Mouse (Mus musculus) midbrain, embryonic 13.5 days (tissue): ENCODE measurements around the gene Pilrb2. TPM values are rescaled to one million over a fixed set of nuclear protein-coding genes. Genes with fewer than 3 reads are reported as not detected.
"Not testable (repeated sequence)": the region's sequence is repeated elsewhere in the genome, so short reads cannot be mapped to it uniquely, and the experiment has no call there.

Experiments
- ATAC-seq: fragments of 200-750 bp; cut with Nextera tagmentation; 2 replicates; pipeline ENCODE4 v1.8.0; 2017; ENCODE audit warnings: mild to moderate bottlenecking, moderate TSS enrichment, moderate library complexity
- H3K27ac ChIP-seq: fragments of 300-500 bp; sonication (generic); 2 replicates; pipeline ENCODE4 v1.5.1; 2015; ENCODE audit warnings: inconsistent platforms, mild to moderate bottlenecking, moderate library complexity
- H3K27me3 ChIP-seq: fragments of 300-500 bp; sonication (generic); 2 replicates; pipeline ENCODE4 v1.6.1; 2015; ENCODE audit warnings: mild to moderate bottlenecking, inconsistent platforms
- H3K36me3 ChIP-seq: fragments of 300-500 bp; sonication (generic); 2 replicates; pipeline ENCODE4 v1.6.1; 2015; ENCODE audit warnings: mild to moderate bottlenecking, inconsistent platforms
- H3K4me1 ChIP-seq: fragments of 300-500 bp; sonication (generic); replicated peaks from 2 replicates; pipeline ENCODE4 v1.6.1; 2015; ENCODE audit warnings: inconsistent platforms
- H3K4me2 ChIP-seq: fragments of 300-500 bp; sonication (generic); replicated peaks from 2 replicates; pipeline ENCODE4 v1.6.1; 2015; ENCODE audit warnings: moderate library complexity, mild to moderate bottlenecking, inconsistent platforms
- H3K4me3 ChIP-seq: fragments of 300-500 bp; sonication (generic); replicated peaks from 2 replicates; pipeline ENCODE4 v1.5.1; 2015; ENCODE audit warnings: mild to moderate bottlenecking, inconsistent platforms
- H3K9ac ChIP-seq: fragments of 300-500 bp; sonication (generic); replicated peaks from 2 replicates; pipeline ENCODE4 v1.6.1; 2015; ENCODE audit warnings: mild to moderate bottlenecking, inconsistent platforms
- H3K9me3 ChIP-seq: fragments of 300-500 bp; sonication (generic); 2 replicates; pipeline ENCODE4 v1.6.1; 2016; ENCODE audit warnings: mild to moderate bottlenecking, inconsistent platforms
- WGBS: fragments of 180-500 bp; shearing (Covaris S2); methylation state at CpG from one replicate; pipeline ENCODE4 v1.1.7; 2015; 5-methylcytosine and 5-hydroxymethylcytosine counted together
- polyA plus RNA-seq: library from polyadenylated mRNA; unstranded; fragments of >200 nt; fragmentation: Nextera tagmentation; extraction: Ambion mirVana; gene quantifications from 2 replicates; pipeline ENCODE4 v1.2.1, GENCODE M21; 2015

Pilrb2 gene
- polyA plus RNA-seq, 1 experiment from 2014 or later, result not detected

DNA sequence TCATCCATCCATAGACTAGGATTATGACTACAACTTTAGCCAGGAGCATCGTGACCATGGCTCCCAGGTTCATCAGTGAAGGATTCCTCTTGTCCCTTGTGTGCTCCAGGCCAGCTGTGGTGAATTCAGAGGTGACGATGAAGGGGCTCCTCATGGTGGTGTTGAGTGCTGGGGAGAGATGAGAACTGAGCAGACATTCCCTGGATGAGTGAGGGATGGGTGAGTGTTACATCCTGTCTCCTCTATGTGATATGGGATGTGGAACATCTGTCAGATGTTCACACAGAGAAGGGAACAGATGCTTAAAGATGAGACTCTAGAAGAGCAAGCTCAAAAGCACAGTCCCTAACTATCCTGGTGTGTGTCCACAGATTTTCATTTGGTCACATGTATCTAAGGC, 3.0 kb downstream of the Pilrb2 start:
- not testable (repeated sequence) for H3K4me3 ChIP-seq, H3K9me3 ChIP-seq, H3K4me1 ChIP-seq, H3K9ac ChIP-seq, H3K36me3 ChIP-seq, H3K27ac ChIP-seq, ATAC-seq, H3K4me2 ChIP-seq, H3K27me3 ChIP-seq
- 75% methylated on average over 2 of the region's 2 CpGs for WGBS

DNA sequence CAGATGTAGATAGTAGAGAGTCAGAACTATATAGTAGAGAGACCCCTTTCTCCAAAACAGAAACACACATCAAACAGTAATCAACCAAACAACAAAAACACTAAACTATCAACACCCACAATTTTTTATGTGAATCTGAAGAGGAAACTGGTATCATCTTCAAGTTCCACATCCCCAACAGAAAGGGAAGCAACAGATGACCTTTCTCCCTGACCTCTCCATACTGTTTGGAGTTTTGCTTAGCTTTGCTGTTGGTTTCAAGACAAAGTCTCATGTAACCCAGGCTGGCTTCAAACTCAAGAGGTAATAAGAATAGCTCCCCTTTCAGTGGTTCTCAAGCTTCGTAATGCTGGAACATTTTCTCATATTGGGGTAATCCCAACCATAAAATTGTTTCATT, 7.6 kb downstream of the Pilrb2 start:
- H3K27me3 ChIP-seq, H3K4me1 ChIP-seq, H3K4me3 ChIP-seq, H3K9me3 ChIP-seq, ATAC-seq, H3K36me3 ChIP-seq, H3K4me2 ChIP-seq, H3K9ac ChIP-seq, H3K27ac ChIP-seq: not testable (repeated sequence)
- WGBS, result 91% methylated on average over 1 of the region's 1 CpGs

DNA sequence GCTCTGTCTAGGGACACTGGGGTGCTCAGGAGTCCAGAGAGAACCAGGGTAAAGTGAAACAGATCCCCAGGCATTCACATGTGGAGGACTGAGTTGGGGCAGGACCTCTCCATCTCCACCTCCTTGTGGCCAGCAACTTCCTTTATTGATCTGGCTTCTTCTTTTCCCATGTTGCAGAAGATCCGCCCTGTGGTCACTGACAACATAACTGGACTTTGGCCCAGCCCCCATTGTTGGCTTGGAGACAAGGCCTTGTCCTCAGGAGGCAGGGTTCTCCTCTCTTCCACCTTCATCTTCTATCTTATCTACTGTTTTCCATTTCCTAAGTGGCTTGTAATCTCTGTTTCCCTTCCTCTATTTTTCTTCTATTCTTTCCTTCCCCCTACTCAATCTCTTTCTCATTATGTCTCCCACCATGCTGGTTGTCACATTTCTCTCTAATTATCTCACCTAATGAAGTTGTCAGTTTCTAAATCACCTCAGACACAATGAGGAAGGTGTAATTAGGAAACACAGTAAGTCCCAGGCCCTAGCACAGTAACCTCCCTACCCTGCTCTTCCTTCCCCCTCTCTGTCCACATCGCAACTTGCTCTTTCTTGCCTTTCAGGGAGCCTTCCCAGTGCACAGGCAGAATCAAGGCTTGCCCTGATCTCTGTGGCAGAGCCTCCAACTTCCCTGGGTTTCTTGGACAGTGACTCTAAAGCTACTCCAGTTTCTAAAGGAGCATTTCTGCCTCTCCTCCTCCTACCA, 13.5 kb downstream of the Pilrb2 start, which contains the start of gene Pilrb1:
Gene Pilrb1, minus strand, starts transcription at position 147 of the 751 bp plus-strand sequence.
- not testable (repeated sequence) for ATAC-seq, H3K4me3 ChIP-seq, H3K4me2 ChIP-seq, H3K27ac ChIP-seq, H3K36me3 ChIP-seq, H3K9ac ChIP-seq, H3K27me3 ChIP-seq, H3K4me1 ChIP-seq, H3K9me3 ChIP-seq
- WGBS, result 79% methylated on average over 2 of the region's 2 CpGs

DNA sequence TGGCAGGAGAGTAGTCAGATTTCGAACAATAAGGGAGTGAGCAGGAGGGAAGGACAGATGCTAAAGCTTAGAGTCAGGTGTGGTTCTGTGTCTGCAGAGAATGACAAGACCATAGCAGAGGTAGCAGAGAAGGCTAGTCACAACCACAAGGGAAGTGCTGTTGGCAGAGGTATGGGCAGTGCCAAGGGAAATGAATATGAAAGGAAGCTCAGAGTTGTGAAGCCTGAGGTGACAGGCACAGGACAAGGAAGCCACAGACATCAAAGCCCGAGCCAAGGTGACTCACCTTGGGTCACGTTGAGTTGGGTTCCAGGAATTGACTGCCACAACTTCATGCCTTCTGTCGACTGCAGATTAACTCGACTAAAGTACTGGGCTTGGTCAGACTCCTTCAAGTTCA, 14.7 kb downstream of the Pilrb2 start:
- not testable (repeated sequence) for H3K4me2 ChIP-seq, H3K4me3 ChIP-seq, H3K9me3 ChIP-seq, ATAC-seq, H3K27ac ChIP-seq, H3K27me3 ChIP-seq, H3K4me1 ChIP-seq, H3K36me3 ChIP-seq, H3K9ac ChIP-seq
- 72% methylated on average over 5 of the region's 5 CpGs for WGBS

DNA sequence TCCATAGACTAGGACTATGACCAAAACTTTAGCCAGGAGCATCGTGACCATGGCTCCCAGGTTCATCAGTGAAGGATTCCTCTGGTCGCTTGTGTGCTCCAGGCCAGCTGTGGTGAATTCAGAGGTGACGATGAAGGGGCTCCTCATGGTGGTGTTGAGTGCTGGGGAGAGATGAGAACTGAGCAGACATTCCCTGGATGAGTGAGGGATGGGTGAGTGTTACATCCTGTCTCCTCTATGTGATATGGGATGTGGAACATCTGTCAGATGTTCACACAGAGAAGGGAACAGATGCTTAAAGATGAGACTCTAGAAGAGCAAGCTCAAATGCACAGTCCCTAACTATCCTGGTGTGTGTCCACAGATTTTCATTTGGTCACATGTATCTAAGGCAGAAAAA, 16.7 kb downstream of the Pilrb2 start:
- H3K36me3 ChIP-seq, H3K4me3 ChIP-seq, H3K4me1 ChIP-seq, H3K9ac ChIP-seq, ATAC-seq, H3K27ac ChIP-seq, H3K4me2 ChIP-seq, H3K9me3 ChIP-seq, H3K27me3 ChIP-seq: not testable (repeated sequence)
- WGBS, result 77% methylated on average over 3 of the region's 3 CpGs

DNA sequence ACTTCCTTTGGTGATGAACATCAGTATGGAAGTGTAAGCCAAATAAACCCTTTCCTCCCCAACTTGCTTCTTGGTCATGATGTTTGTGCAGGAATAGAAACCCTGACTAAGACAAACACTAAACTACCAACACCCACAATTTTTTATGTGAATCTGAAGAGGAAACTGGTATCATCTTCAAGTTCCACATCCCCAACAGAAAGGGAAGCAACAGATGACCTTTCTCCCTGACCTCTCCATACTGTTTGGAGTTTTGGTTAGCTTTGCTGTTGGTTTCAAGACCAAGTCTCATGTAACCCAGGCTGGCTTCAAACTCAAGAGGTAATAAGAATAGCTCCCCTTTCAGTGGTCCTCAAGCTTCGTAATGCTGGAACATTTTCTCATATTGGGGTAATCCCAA, 21.3 kb downstream of the Pilrb2 start:
- not testable (repeated sequence) for H3K4me1 ChIP-seq, H3K4me2 ChIP-seq, ATAC-seq, H3K9me3 ChIP-seq, H3K36me3 ChIP-seq, H3K27me3 ChIP-seq, H3K9ac ChIP-seq, H3K27ac ChIP-seq, H3K4me3 ChIP-seq
- 84% methylated on average over 1 of the region's 1 CpGs for WGBS

DNA sequence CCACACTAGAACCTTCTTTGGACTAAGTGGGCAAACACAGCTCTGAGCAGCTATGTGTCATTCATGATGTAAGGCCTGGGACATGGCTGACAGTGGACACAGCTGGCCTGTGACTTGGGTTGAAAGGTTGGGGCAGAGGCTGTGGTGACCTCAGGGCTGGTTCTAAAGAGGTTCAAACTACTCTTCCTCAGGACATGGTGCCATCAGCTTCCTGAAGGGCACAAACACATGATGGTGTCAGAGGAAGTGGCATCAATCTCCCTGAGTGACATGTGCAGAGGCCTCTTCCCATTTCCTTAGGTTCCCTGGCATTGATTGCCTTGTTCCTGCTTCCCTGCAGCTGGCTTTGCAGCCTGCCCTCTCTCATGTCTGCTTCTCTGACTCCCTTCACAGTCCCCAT, 34.5 kb downstream of the Pilrb2 start:
- not testable (repeated sequence) for H3K4me1 ChIP-seq, H3K36me3 ChIP-seq, H3K27ac ChIP-seq

DNA sequence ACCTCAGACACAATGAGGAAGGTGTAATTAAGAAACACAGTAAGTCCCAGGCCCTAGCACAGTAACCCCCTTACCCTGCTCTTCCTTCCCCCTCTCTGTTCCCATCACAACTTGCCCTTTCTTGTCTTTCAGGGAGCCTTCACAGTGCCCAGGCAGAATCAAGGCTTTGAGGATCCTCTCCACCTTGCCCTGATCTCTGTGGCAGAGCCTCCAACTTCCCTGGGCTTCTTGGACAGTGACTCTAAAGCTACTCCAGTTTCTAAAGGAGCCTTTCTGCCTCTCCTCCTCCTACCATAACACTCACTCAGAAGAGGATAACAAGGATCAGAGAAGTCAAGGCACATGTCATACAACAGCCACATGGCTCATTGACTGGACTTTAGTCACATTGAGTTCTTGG, 35.0 kb downstream of the Pilrb2 start:
- H3K4me3 ChIP-seq, result no peak overlapping the region
- no peak for ATAC-seq
- H3K36me3 ChIP-seq, result no peaks in the 10 kb centered on the region
- no peaks in the 10 kb centered on the region for H3K27me3 ChIP-seq
- H3K4me1 ChIP-seq, result no peaks in the 10 kb centered on the region
- H3K4me2 ChIP-seq, result no peak overlapping the region
- no peak overlapping the region for H3K9ac ChIP-seq
- no peak overlapping the region for H3K27ac ChIP-seq
- no peaks in the 10 kb centered on the region for H3K9me3 ChIP-seq

More for the DNA sequence above, 34.5 kb downstream of the Pilrb2 start:
- ATAC-seq, H3K4me3 ChIP-seq, H3K27me3 ChIP-seq, H3K9me3 ChIP-seq, H3K4me2 ChIP-seq, H3K9ac ChIP-seq: not testable (repeated sequence)

DNA sequence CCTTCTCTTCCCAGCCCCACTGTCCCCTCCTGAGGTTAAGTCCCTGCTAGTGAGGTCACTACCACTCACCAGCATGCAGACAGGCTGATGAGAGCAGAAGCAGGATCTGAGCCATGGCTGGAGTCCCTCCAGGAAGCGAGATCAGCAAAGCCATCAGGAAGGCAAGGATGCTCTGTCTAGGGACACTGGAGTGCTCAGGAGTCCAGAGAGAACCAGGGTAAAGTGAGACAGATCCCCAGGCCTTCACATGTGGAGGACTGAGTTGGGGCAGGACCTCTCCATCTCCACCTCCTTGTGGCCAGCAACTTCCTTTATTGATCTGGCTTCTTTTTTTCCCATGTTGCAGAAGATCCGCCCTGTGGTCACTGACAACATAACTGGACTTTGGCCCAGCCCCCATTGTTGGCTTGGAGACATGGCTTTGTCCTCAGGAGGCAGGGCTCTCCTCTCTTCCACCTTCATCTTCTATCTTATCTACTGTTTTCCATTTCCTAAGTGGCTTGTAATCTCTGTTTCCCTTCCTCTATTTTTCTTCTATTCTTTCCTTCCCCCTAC, 35.6 kb downstream of the Pilrb2 start, which contains the start of gene Pilra:
Gene Pilra, minus strand, starts transcription at position 316 of the 555 bp plus-strand sequence.
- ATAC-seq, result not testable (repeated sequence)

DNA sequence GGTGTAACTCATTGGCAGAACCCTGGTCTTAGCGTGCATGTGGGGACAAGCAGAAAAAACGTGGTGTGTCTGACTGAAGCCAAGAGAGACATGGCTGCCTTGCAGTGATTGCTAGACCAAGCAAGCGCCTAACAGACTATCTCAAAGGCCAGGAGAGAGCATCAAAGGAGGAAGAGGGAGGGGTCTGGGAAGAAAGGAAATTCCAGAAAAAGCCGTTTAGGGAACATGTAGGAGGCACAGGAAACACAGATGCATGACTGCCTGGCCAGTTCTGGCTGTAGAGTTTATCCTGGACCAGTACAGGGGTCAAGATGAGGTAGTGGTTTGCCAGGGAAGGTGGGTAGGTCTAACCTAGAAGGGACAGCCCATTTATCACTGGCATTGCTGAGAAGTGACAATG, 38.1 kb downstream of the Pilrb2 start:
- no peaks in the 10 kb centered on the region for H3K9me3 ChIP-seq
- WGBS, result 61% methylated on average over 4 of the region's 4 CpGs
- no peaks in the 10 kb centered on the region for H3K4me1 ChIP-seq
- no peak overlapping the region for H3K4me3 ChIP-seq
- no peaks in the 10 kb centered on the region for H3K27me3 ChIP-seq
- H3K9ac ChIP-seq, result no peak overlapping the region
- H3K36me3 ChIP-seq, result no peaks in the 10 kb centered on the region
- ATAC-seq, result no peak
- H3K4me2 ChIP-seq, result no peak overlapping the region
- H3K27ac ChIP-seq, result no peak overlapping the region

More for the DNA sequence above, 35.6 kb downstream of the Pilrb2 start, which contains the start of gene Pilra:
- H3K36me3 ChIP-seq, H3K9ac ChIP-seq, H3K9me3 ChIP-seq, H3K4me2 ChIP-seq, H3K27ac ChIP-seq, H3K4me3 ChIP-seq, H3K27me3 ChIP-seq, H3K4me1 ChIP-seq: not testable (repeated sequence)
- 53% methylated on average over 2 of the region's 2 CpGs for WGBS

DNA sequence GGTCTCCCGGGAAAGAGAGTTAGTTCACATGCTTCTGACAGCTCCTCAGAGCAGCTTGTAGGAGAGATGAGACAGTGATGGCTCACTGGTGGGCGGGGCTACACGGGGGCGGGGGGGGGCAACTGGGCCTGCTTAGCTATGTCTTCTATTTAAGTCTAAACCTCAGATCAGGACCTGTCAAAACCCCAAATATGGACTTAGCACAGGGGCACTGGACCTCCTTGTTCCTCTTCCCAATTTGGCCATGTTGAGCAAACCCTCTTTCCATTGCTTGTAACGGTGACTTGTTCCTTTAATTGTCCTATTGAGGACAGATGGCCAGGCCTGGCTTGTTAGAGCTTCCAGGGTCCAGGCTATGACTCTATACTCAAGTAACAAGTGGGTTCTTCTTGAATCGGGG, 40.1 kb downstream of the Pilrb2 start:
- Histone ChIP-seq H3K4me3 (no peak overlapping the region), H3K36me3 (no peaks in the 10 kb centered on the region), H3K4me1 (no peaks in the 10 kb centered on the region), H3K4me2 (no peak overlapping the region), H3K27ac (no peak overlapping the region), H3K9ac (no peak overlapping the region), H3K9me3 (no peaks in the 10 kb centered on the region), H3K27me3 (no peaks in the 10 kb centered on the region)
- no peak for ATAC-seq
- WGBS, result 82% methylated on average over 6 of the region's 6 CpGs

DNA sequence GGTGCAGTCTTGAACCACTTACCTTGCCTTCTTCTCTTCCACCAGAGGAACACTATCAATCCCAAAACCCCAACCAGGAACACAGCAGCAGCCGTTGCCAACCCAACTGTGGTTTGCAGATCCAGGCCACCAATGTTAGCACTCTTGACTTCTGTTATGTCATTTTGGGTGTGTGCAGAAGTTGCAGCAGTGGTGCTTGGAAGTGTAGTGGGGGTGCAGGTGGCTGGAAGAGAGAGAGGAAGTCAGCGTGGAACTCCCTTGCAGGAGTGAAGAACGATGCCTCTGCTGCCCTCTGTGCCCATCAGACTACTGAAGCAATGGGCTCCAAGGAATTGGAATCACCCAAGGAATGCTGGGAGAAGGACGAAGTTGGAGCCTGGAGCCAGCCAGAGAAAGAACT, 40.5 kb downstream of the Pilrb2 start:
- Histone ChIP-seq H3K4me2 (no peak overlapping the region), H3K27ac (no peak overlapping the region), H3K36me3 (no peaks in the 10 kb centered on the region), H3K27me3 (no peaks in the 10 kb centered on the region), H3K4me3 (no peak overlapping the region), H3K9me3 (no peaks in the 10 kb centered on the region), H3K4me1 (no peaks in the 10 kb centered on the region), H3K9ac (no peak overlapping the region)
- 91% methylated on average over 4 of the region's 4 CpGs for whole genome bisulfite sequencing
- ATAC-seq, result no peak

DNA sequence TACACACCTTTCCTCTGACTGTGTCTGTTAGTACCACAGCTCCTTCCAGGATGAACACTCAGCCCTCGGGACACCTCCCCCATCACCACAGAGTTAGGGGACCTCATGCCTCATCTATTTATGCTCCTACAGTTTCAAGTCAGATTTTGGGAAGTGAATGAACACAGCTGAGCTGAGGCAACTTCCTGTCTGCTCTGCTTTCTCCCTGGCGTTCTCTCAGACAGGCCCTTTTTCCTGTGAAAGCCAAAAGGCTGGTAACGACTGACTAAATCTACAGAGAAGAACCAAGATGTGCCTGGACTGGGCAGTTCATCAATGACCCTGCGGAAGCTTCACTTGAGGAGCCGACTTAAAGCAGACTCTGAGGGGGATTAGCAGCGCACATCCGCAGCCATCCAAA, 41.4 kb downstream of the Pilrb2 start:
- Histone ChIP-seq H3K4me1 (no peaks in the 10 kb centered on the region), H3K27me3 (no peaks in the 10 kb centered on the region), H3K36me3 (no peaks in the 10 kb centered on the region), H3K27ac (no peak overlapping the region), H3K4me2 (no peak overlapping the region), H3K9me3 (no peaks in the 10 kb centered on the region), H3K4me3 (no peak overlapping the region), H3K9ac (no peak overlapping the region)
- 84% methylated on average over 7 of the region's 7 CpGs for WGBS
- ATAC-seq, result no peak
